Mouse (Mus musculus): ENCODE measurements around the gene Klhl18.

- TF ChIP-seq CTCF (conservative IDR thresholded peaks at IDR 0.05; ENCODE audit: low read length), result no peak
- no peak for TF ChIP-seq POU5F1 (IDR thresholded peaks at IDR 0.05; ENCODE audit: borderline replicate concordance, low read length)
These were observed 69.0 kb downstream of the Klhl18 start for GRCm38 (mm10) chr9:110407311-110408098.

Data from E14TG2a.4 (cell line).